Mouse (Mus musculus): ENCODE results near the gene Sar1b.
"Not testable (repeated sequence)": the region's sequence is repeated elsewhere in the genome, so short reads cannot be mapped to it uniquely, and the experiment has no call there.

Sar1b gene

GRCm38 (mm10) chr11:51763213-51763907, at the start of gene Sar1b, which contains the start of gene Sec24a:
Gene Sar1b, plus strand, starts transcription at chr11:51763687.
Gene Sec24a, minus strand, starts transcription at chr11:51763634.
- in situ Hi-C loops (cut with MboI; ENCODE audit: low pct_unique_long_range_greater_than_20kb in 1 of 2, low sequenced_read_pairs in 2 of 2, unreplicated experiment in 1 of 2) = no loop called here

GRCm38 (mm10) chr11:51721066-51721465, 42.4 kb upstream of the Sar1b start:
- in situ Hi-C loops (cut with MboI; ENCODE audit: low pct_unique_long_range_greater_than_20kb in 1 of 2, low sequenced_read_pairs in 2 of 2, unreplicated experiment in 1 of 2) = no loop called here

- in situ Hi-C loops (cut with MboI; ENCODE audit: low pct_unique_long_range_greater_than_20kb in 1 of 2, low sequenced_read_pairs in 2 of 2, unreplicated experiment in 1 of 2) = no loop called here
Observed at GRCm38 (mm10) chr11:51732883-51733282, 30.6 kb upstream of the Sar1b start.

GRCm38 (mm10) chr11:51734218-51734617, 29.3 kb upstream of the Sar1b start:
- in situ Hi-C loops (cut with MboI; ENCODE audit: low pct_unique_long_range_greater_than_20kb in 1 of 2, low sequenced_read_pairs in 2 of 2, unreplicated experiment in 1 of 2) = not testable (repeated sequence)

GRCm38 (mm10) chr11:51738651-51739403, 24.7 kb upstream of the Sar1b start:
- in situ Hi-C loops (cut with MboI; ENCODE audit: low pct_unique_long_range_greater_than_20kb in 1 of 2, low sequenced_read_pairs in 2 of 2, unreplicated experiment in 1 of 2) = no loop called here

- in situ Hi-C loops (cut with MboI; ENCODE audit: low pct_unique_long_range_greater_than_20kb in 1 of 2, low sequenced_read_pairs in 2 of 2, unreplicated experiment in 1 of 2) = no loop called here
Observed at GRCm38 (mm10) chr11:51740701-51741100, 22.8 kb upstream of the Sar1b start.

GRCm38 (mm10) chr11:51746096-51746495, 17.4 kb upstream of the Sar1b start:
- in situ Hi-C loops (cut with MboI; ENCODE audit: low pct_unique_long_range_greater_than_20kb in 1 of 2, low sequenced_read_pairs in 2 of 2, unreplicated experiment in 1 of 2) = no loop called here

GRCm38 (mm10) chr11:51751623-51752225, 11.8 kb upstream of the Sar1b start:
- in situ Hi-C loops (cut with MboI; ENCODE audit: low pct_unique_long_range_greater_than_20kb in 1 of 2, low sequenced_read_pairs in 2 of 2, unreplicated experiment in 1 of 2) = not testable (repeated sequence)

- in situ Hi-C loops (cut with MboI; ENCODE audit: low pct_unique_long_range_greater_than_20kb in 1 of 2, low sequenced_read_pairs in 2 of 2, unreplicated experiment in 1 of 2) = no loop called here
Observed at GRCm38 (mm10) chr11:51755621-51756311, 7.7 kb upstream of the Sar1b start.

- in situ Hi-C loops (cut with MboI; ENCODE audit: low pct_unique_long_range_greater_than_20kb in 1 of 2, low sequenced_read_pairs in 2 of 2, unreplicated experiment in 1 of 2) = no loop called here
Observed at GRCm38 (mm10) chr11:51756352-51756771, 7.1 kb upstream of the Sar1b start.

GRCm38 (mm10) chr11:51757023-51757422, 6.5 kb upstream of the Sar1b start:
- in situ Hi-C loops (cut with MboI; ENCODE audit: low pct_unique_long_range_greater_than_20kb in 1 of 2, low sequenced_read_pairs in 2 of 2, unreplicated experiment in 1 of 2) = no loop called here

GRCm38 (mm10) chr11:51757625-51758024, 5.9 kb upstream of the Sar1b start:
- in situ Hi-C loops (cut with MboI; ENCODE audit: low pct_unique_long_range_greater_than_20kb in 1 of 2, low sequenced_read_pairs in 2 of 2, unreplicated experiment in 1 of 2) = no loop called here

GRCm38 (mm10) chr11:51758207-51758606, 5.3 kb upstream of the Sar1b start:
- in situ Hi-C loops (cut with MboI; ENCODE audit: low pct_unique_long_range_greater_than_20kb in 1 of 2, low sequenced_read_pairs in 2 of 2, unreplicated experiment in 1 of 2) = not testable (repeated sequence)

- in situ Hi-C loops (cut with MboI; ENCODE audit: low pct_unique_long_range_greater_than_20kb in 1 of 2, low sequenced_read_pairs in 2 of 2, unreplicated experiment in 1 of 2) = no loop called here
Observed at GRCm38 (mm10) chr11:51759251-51759650, 4.2 kb upstream of the Sar1b start.

GRCm38 (mm10) chr11:51759941-51760657, 3.4 kb upstream of the Sar1b start:
- in situ Hi-C loops (cut with MboI; ENCODE audit: low pct_unique_long_range_greater_than_20kb in 1 of 2, low sequenced_read_pairs in 2 of 2, unreplicated experiment in 1 of 2) = no loop called here

GRCm38 (mm10) chr11:51761241-51761640, 2.2 kb upstream of the Sar1b start:
- in situ Hi-C loops (cut with MboI; ENCODE audit: low pct_unique_long_range_greater_than_20kb in 1 of 2, low sequenced_read_pairs in 2 of 2, unreplicated experiment in 1 of 2) = no loop called here

- in situ Hi-C loops (cut with MboI; ENCODE audit: low pct_unique_long_range_greater_than_20kb in 1 of 2, low sequenced_read_pairs in 2 of 2, unreplicated experiment in 1 of 2) = no loop called here
Observed at GRCm38 (mm10) chr11:51763955-51764354, 468 bp downstream of the Sar1b start.

- in situ Hi-C loops (cut with MboI; ENCODE audit: low pct_unique_long_range_greater_than_20kb in 1 of 2, low sequenced_read_pairs in 2 of 2, unreplicated experiment in 1 of 2) = no loop called here
Observed at GRCm38 (mm10) chr11:51764816-51765215, 1.3 kb downstream of the Sar1b start.

All from mouse embryonic stem cell (cell line).